Mouse (Mus musculus) small intestine, adult 2 months (tissue): ENCODE measurements around the gene Dact3.
A peak's percentile ranks its signal among the peaks of the same experiment; 100 is the strongest.

Experiments used
- CTCF ChIP-seq: fragments of 200-500 bp; IDR thresholded peaks from 2 replicates; pipeline ENCODE4 v1.5.1; 2012; ENCODE audit warnings: low read depth, mild to moderate bottlenecking, control low read depth, inconsistent platforms, low read length, moderate library complexity, mixed read lengths; ENCODE audit not compliant: insufficient replicate concordance, insufficient read length; ENCODE audit errors: extremely low read depth
- POLR2A ChIP-seq: fragments of 200-500 bp; IDR thresholded peaks from 2 replicates; pipeline ENCODE4 v1.6.1; 2012; ENCODE audit warnings: low read depth, mild to moderate bottlenecking, control low read depth, inconsistent platforms, low read length, moderate library complexity

DNA sequence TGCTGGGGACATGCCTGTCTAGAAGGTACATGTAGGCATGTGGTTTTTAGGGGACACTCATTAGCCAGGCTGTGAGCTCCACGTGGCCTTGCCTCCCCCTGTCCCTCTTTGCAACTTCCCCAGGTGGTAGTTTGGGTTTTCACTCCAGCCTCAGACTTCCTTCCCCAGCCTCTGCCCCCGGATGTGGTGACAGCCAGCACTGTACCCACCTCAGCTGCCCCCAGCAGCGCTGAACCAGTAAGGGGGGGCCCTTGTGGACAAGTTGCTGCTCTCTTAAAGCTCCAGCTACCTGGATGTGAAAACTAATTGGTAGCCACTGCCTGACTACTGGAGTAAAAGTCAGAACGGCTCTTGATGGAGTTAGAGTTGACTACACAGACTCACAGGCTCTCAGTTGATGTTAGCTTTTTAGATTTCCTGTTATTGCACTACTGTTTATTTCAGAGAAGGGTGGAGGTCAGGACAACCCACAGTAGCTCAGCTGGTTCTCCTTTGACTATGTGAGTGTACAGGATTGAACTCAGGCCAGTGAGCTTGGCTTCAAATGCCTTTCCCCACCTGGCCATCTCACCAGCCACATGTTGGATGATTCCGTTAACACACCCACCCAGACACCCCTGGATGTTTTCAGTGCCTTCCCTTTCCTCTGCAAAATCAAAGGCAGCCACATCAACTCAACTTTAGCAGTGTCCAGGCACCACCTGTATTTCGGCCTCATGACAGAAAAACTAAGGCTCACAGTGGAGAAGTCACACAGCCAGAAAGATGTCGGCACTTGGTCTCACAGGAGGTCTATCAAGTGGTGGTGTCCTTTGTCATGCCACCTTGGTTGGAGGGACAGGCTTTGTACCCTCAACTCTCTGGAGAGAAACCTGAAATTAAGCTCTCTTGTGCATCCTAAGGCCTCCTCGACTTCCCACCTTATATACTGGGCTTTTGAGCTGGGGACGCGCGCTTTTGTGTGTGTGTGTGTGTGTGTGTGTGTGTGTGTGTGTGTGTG lies 33.3 kb upstream of the Dact3 start:
- no peak for TF ChIP-seq CTCF
- 0 out of 2 replicates have a peak, but pooled peaks have one; percentile 9 for TF ChIP-seq POLR2A
